Mouse (Mus musculus): ENCODE measurements at regions not wholly inside any gene's neighbourhood (a gene's known extent, or its start where the extent isn't known, plus 50 kb on each side); places are given as distances from the start of the nearest gene placed in this dataset.

- H3K4me1 ChIP-seq (ENCODE audit: insufficient read depth, low read depth, low read length), result no peaks in the 10 kb centered on the region
- no peak for DNase-seq (ENCODE audit: low spot score)
- no peak for TF ChIP-seq EP300 (IDR thresholded peaks at IDR 0.05)
- TF ChIP-seq CTCF (IDR thresholded peaks at IDR 0.05), result no peak
- 43% methylated on average over 1 of the region's 1 CpGs for WGBS
- no peak for ATAC-seq
- H3K9me3 ChIP-seq (ENCODE audit: low read length), result no peaks in the 10 kb centered on the region
- no peak overlapping the region for H3K4me3 ChIP-seq (ENCODE audit: low read depth, low read length)
- H3K27ac ChIP-seq (ENCODE audit: low read length), result no peak overlapping the region
- no peaks in the 10 kb centered on the region for H3K36me3 ChIP-seq (ENCODE audit: insufficient read depth, low read length)
- no peak overlapping the region for H3K4me2 ChIP-seq (replicated peaks; ENCODE audit: low read depth, low read length)
- H3K9ac ChIP-seq (replicated peaks; ENCODE audit: low read depth), result no peak overlapping the region
- H3K27me3 ChIP-seq (replicated peaks; ENCODE audit: insufficient read depth, low read length), result no peaks in the 10 kb centered on the region
These were observed 973.2 kb downstream of the Serpinb8 start for GRCm38 (mm10) chr1:108562981-108563380.

GRCm38 (mm10) chr1:108571977-108572376 is 982.2 kb downstream of the Serpinb8 start:
- Histone ChIP-seq H3K27me3 (replicated peaks; ENCODE audit: insufficient read depth, low read length) (no peaks in the 10 kb centered on the region), H3K4me2 (replicated peaks; ENCODE audit: low read depth, low read length) (no peak overlapping the region), H3K4me3 (ENCODE audit: low read depth, low read length) (no peak overlapping the region), H3K9me3 (ENCODE audit: low read length) (no peaks in the 10 kb centered on the region), H3K9ac (replicated peaks; ENCODE audit: low read depth) (no peak overlapping the region), H3K27ac (ENCODE audit: low read length) (no peak overlapping the region), H3K36me3 (ENCODE audit: insufficient read depth, low read length) (no peaks in the 10 kb centered on the region), H3K4me1 (ENCODE audit: insufficient read depth, low read depth, low read length) (no peaks in the 10 kb centered on the region)
- DNase-seq (ENCODE audit: low spot score), result no peak
- no peak for ATAC-seq
- 45% methylated on average over 3 of the region's 3 CpGs for WGBS
- no peak for TF ChIP-seq CTCF (IDR thresholded peaks at IDR 0.05)
- TF ChIP-seq EP300 (IDR thresholded peaks at IDR 0.05), result no peak

GRCm38 (mm10) chr1:108572765-108573164 is 983.0 kb downstream of the Serpinb8 start:
- no peak for ATAC-seq
- DNase-seq (ENCODE audit: low spot score), result no peak
- no peaks in the 10 kb centered on the region for H3K9me3 ChIP-seq (ENCODE audit: low read length)

GRCm38 (mm10) chr1:108576806-108577205 is 987.0 kb downstream of the Serpinb8 start:
- H3K36me3 ChIP-seq (ENCODE audit: insufficient read depth, low read length), result no peaks in the 10 kb centered on the region
- H3K4me2 ChIP-seq (replicated peaks; ENCODE audit: low read depth, low read length), result no peak overlapping the region
- no peak for ATAC-seq
- TF ChIP-seq EP300 (IDR thresholded peaks at IDR 0.05) (no peak), CTCF (IDR thresholded peaks at IDR 0.05) (no peak)
- no peaks in the 10 kb centered on the region for H3K27me3 ChIP-seq (replicated peaks; ENCODE audit: insufficient read depth, low read length)
- H3K4me1 ChIP-seq (ENCODE audit: insufficient read depth, low read depth, low read length), result no peaks in the 10 kb centered on the region
- no peak overlapping the region for H3K9ac ChIP-seq (replicated peaks; ENCODE audit: low read depth)
- H3K27ac ChIP-seq (ENCODE audit: low read length), result no peak overlapping the region
- no peak for DNase-seq (ENCODE audit: low spot score)
- H3K9me3 ChIP-seq (ENCODE audit: low read length), result no peaks in the 10 kb centered on the region
- WGBS, result 57% methylated on average over 6 of the region's 6 CpGs
- no peak overlapping the region for H3K4me3 ChIP-seq (ENCODE audit: low read depth, low read length)

More at GRCm38 (mm10) chr1:108572765-108573164, 983.0 kb downstream of the Serpinb8 start:
- Histone ChIP-seq H3K4me2 (replicated peaks; ENCODE audit: low read depth, low read length) (no peak overlapping the region), H3K9ac (replicated peaks; ENCODE audit: low read depth) (no peak overlapping the region), H3K27me3 (replicated peaks; ENCODE audit: insufficient read depth, low read length) (no peaks in the 10 kb centered on the region), H3K4me3 (ENCODE audit: low read depth, low read length) (no peak overlapping the region), H3K36me3 (ENCODE audit: insufficient read depth, low read length) (no peaks in the 10 kb centered on the region), H3K4me1 (ENCODE audit: insufficient read depth, low read depth, low read length) (no peaks in the 10 kb centered on the region), H3K27ac (ENCODE audit: low read length) (no peak overlapping the region)
- TF ChIP-seq CTCF (IDR thresholded peaks at IDR 0.05) (no peak), EP300 (IDR thresholded peaks at IDR 0.05) (no peak)

- Histone ChIP-seq H3K27me3 (replicated peaks; ENCODE audit: insufficient read depth, low read length) (no peaks in the 10 kb centered on the region), H3K27ac (ENCODE audit: low read length) (no peak overlapping the region), H3K4me1 (ENCODE audit: insufficient read depth, low read depth, low read length) (no peaks in the 10 kb centered on the region), H3K9me3 (ENCODE audit: low read length) (no peaks in the 10 kb centered on the region), H3K4me3 (ENCODE audit: low read depth, low read length) (no peak overlapping the region), H3K36me3 (ENCODE audit: insufficient read depth, low read length) (no peaks in the 10 kb centered on the region), H3K4me2 (replicated peaks; ENCODE audit: low read depth, low read length) (no peak overlapping the region), H3K9ac (replicated peaks; ENCODE audit: low read depth) (no peak overlapping the region)
- no peak for TF ChIP-seq EP300 (IDR thresholded peaks at IDR 0.05)
- no peak for TF ChIP-seq CTCF (IDR thresholded peaks at IDR 0.05)
- no peak for DNase-seq (ENCODE audit: low spot score)
- 81% methylated on average over 3 of the region's 3 CpGs for WGBS
- no peak for ATAC-seq
These were observed 988.0 kb downstream of the Serpinb8 start for GRCm38 (mm10) chr1:108577793-108578192.

- H3K27me3 ChIP-seq (replicated peaks; ENCODE audit: insufficient read depth, low read length), result no peaks in the 10 kb centered on the region
- no peak for ATAC-seq
- H3K4me2 ChIP-seq (replicated peaks; ENCODE audit: low read depth, low read length), result no peak overlapping the region
- H3K4me3 ChIP-seq (ENCODE audit: low read depth, low read length), result no peak overlapping the region
- no peak overlapping the region for H3K27ac ChIP-seq (ENCODE audit: low read length)
- no peak overlapping the region for H3K9ac ChIP-seq (replicated peaks; ENCODE audit: low read depth)
- 83% methylated on average over 3 of the region's 3 CpGs for WGBS
- H3K9me3 ChIP-seq (ENCODE audit: low read length), result no peaks in the 10 kb centered on the region
- DNase-seq (ENCODE audit: low spot score), result no peak
- no peaks in the 10 kb centered on the region for H3K4me1 ChIP-seq (ENCODE audit: insufficient read depth, low read depth, low read length)
- H3K36me3 ChIP-seq (ENCODE audit: insufficient read depth, low read length), result no peaks in the 10 kb centered on the region
- no peak for TF ChIP-seq CTCF (IDR thresholded peaks at IDR 0.05)
These were observed 1003.1 kb downstream of the Serpinb8 start for GRCm38 (mm10) chr1:108592720-108593422.

- Histone ChIP-seq H3K4me1 (ENCODE audit: insufficient read depth, low read depth, low read length) (no peaks in the 10 kb centered on the region), H3K36me3 (ENCODE audit: insufficient read depth, low read length) (no peaks in the 10 kb centered on the region), H3K4me3 (ENCODE audit: low read depth, low read length) (no peak overlapping the region), H3K27me3 (replicated peaks; ENCODE audit: insufficient read depth, low read length) (no peaks in the 10 kb centered on the region), H3K27ac (ENCODE audit: low read length) (no peak overlapping the region), H3K9ac (replicated peaks; ENCODE audit: low read depth) (no peak overlapping the region), H3K9me3 (ENCODE audit: low read length) (no peaks in the 10 kb centered on the region), H3K4me2 (replicated peaks; ENCODE audit: low read depth, low read length) (no peak overlapping the region)
- TF ChIP-seq CTCF (IDR thresholded peaks at IDR 0.05) (no peak), EP300 (IDR thresholded peaks at IDR 0.05) (no peak)
- DNase-seq (ENCODE audit: low spot score) (no peak), ATAC-seq (no peak)
- 91% methylated on average over 11 of the region's 11 CpGs for WGBS
These were observed 1007.3 kb downstream of the Serpinb8 start for GRCm38 (mm10) chr1:108597129-108597528.

Measured in lung, postnatal 0 days (tissue).